Mouse (Mus musculus) CD4-positive helper T cell, adult 2 months (primary cell): Measurements from ENCODE around the gene Kif5c.

Source experiments
- DNase-seq: peaks from one replicate; pipeline ENCODE4 v3.0.0-alpha.2; 2012; ENCODE audit warnings: low read depth, missing footprints, low spot score

Gene Kif5c

DNA sequence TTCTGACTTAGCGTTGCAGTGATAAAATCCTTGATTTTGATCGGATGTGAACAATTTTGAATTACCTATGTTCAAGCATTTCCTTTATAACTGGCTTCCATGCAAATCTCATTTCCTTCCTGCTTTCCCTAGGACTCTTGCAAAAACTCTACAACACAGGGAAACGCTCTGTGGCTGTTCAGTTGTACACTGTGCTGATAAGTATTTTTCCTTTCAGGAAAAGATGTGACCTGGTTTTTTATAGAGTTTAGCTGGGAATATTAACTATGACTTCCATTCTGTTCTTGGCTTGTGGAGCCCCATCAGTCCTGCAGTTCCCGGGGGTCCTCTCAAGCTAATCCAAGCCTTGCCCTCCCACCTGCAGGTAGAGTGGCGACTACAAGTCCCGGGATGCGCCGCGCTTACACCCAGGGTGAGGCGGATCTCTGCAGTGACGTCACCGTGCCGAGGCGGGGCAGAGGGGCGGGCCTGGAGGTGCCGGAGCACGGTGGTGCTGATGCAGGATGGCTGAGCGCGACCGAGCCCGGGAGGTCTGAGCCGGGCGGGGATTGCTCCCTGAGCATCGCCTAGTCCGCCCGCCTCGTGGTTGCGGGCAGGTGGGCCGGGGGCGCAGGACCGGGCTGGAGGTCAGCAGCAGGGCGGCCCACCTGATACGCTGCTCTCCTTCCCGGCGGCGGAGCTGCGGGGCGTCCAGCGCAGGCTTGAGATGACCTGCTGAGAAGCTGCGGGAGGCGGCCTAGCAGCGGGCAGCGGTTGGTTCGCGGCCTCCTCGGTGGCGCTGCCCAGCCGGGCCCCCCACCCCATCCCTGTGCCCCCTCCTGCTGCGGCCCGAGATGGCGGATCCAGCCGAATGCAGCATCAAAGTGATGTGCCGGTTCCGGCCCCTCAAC is at the start of gene Kif5c:
Kif5c (plus strand) TSS at position 470 of the 890 bp plus-strand sequence.
- peak; percentile 87 for DNase-seq

GRCm38 (mm10) chr2:49569862-49570777 is 49.0 kb upstream of the Kif5c start:
- no peak for DNase-seq

DNA sequence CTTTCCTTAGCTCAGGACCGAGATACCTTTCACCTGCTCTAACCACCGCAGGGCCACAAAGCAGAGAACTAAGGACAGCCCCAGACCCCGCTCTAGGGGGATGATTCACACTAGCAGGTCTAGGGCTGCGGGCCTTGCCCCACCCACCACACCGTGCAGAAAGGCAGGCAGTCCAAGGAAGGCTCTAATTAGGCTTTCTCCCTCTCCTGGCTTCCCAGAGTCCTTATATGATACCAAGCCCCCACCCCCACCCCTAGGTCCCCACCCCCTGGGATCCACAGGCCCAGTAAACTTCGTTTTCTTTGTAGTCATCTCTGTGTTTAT is 48.4 kb upstream of the Kif5c start:
- DNase-seq: no peak

GRCm38 (mm10) chr2:49571159-49571920 is 47.8 kb upstream of the Kif5c start:
- no peak for DNase-seq

DNA sequence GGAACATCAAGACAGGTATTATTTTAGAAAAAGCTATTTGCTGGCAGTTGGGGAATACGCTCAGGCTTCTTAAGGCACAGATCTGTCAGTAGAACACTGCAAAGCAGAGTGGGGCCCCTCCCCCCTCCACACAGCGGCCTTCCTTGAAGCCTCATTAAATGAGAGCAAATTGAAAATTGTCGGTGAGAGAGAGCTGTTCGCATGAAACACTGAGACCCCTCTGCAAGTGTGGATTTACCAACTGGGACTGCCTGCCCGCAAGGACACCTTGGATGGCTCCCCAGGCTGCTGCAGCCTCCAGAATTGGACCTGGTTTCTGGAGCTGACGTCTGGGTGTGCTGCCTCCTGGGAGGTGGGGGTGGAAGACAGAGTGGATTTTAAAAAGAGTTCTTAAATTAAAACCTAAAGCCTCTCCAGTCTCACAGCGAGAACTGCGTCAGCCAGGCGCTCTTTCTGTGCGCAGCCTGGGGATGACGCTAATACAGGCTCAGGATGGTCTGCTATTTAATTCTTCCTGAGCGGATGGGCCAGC is 46.9 kb upstream of the Kif5c start:
- no peak for DNase-seq

DNA sequence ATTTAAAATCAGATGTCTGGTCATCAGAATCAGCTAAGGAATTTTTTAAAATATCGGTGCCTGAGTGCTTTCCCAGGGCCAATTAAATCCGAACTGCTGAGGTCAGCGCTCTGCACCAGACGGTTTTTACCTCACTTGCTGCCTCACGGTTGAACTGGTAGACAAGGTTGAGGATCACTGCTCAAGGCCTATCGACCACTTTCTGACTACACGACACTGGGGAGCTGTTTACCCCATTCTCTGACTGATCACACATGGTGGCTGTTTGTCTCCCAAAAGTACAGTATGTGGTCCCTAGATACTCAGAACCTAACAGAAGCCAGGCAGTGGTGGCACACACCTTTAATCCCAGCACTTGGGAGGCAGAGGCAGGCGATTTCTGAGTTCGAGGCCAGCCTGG is 46.4 kb upstream of the Kif5c start:
- no peak for DNase-seq

DNA sequence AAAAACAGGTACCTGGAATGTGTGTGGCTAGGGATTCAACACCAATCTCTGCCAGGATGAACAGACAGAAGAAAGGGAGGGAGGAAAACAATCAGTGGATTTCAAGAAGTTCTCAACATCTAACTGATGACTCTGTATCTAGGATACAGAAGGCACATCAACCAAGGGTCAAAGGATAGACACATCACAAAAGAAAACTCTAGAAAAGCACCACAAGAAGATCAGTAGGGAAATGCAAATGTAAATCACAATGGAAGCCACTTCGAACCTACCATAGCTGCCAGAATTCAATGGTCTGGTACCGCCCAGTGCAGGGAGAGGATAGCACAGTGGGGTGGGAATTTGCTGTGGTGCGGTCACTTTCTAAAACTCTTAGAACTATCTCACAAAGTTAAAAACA is 45.8 kb upstream of the Kif5c start:
- no peak for DNase-seq

DNA sequence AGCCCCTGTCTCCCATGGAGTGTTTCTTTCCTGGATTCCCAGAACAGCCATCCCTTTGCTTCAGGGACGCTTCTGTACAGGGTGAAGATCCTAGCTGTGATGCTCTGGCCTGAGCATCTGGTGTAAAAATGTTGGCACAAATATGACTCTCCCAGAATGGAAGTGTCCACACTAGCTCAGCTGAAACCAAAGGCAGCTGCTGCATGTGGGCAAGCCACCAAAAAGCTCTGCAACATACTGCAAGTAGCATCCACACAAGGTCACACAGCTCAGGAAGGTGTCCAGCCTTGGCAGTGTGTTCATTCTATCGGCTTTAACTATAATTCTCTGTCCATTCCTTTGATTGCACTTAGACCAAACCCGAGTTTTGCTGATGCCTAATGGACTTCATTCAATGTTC is 38.5 kb upstream of the Kif5c start:
- DNase-seq: no peak

DNA sequence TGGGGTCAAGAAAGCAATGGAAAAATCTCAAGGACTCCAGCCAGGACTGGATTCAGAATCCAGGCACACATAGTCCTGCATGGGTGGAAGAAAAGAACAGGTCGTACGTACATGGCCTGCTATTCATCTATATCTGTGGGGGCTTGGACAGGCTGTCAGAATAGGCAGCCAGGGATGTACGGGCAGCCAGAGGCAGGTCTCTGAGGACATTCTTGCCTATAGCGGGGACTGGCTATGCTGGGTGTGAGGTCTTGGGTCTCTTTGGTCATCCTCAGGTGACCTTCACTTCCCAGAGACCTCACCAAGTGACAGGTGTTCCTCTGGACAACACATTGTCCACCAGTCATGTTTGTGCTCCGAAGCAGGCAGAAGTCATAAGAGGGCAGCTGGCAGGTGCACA is 36.6 kb upstream of the Kif5c start:
- DNase-seq: no peak

- DNase-seq: no peak
Measured at GRCm38 (mm10) chr2:49583311-49583710, 35.8 kb upstream of the Kif5c start.

DNA sequence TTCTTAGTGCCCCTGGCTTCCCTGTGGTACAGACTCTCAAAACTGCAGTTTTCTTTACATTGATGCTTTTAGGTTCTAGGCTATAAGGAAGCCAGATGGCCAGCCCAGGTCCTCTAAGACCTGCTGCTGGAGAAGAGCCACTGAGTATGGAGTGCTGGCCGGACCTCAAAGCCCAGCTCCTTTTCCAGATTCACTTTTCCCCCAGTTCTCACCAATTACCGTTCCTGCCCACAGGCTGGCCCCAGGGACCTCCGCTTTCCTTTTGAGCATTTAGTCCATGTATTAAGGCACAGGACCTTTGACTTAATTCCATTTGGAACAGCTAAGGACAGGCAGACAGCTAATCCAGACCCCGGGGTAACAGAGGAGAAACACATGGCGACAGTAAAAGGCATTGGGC is 28.6 kb upstream of the Kif5c start:
- DNase-seq: no peak

DNA sequence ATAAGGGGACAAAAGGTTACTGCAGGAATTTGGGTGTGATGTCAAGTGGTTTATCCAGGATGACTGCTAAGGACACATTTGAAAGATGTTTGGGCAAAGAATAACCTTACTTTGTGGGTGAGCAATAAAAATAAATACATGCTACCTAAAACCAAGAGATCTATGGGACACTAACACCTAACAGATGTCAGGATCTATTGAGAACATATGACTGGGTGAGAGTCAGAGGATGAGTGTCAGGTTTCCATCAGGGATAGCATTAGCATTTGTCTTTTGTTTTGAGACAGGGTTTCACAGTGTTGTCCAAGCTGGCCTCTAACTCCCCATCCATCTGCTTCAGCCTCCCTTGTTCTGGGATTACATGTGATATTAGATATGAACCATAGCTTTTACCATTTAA is 26.2 kb upstream of the Kif5c start:
- no peak for DNase-seq

- DNase-seq: no peak
Measured at GRCm38 (mm10) chr2:49594886-49595285, 24.2 kb upstream of the Kif5c start.

GRCm38 (mm10) chr2:49596318-49596717 is 22.8 kb upstream of the Kif5c start:
- no peak for DNase-seq

DNA sequence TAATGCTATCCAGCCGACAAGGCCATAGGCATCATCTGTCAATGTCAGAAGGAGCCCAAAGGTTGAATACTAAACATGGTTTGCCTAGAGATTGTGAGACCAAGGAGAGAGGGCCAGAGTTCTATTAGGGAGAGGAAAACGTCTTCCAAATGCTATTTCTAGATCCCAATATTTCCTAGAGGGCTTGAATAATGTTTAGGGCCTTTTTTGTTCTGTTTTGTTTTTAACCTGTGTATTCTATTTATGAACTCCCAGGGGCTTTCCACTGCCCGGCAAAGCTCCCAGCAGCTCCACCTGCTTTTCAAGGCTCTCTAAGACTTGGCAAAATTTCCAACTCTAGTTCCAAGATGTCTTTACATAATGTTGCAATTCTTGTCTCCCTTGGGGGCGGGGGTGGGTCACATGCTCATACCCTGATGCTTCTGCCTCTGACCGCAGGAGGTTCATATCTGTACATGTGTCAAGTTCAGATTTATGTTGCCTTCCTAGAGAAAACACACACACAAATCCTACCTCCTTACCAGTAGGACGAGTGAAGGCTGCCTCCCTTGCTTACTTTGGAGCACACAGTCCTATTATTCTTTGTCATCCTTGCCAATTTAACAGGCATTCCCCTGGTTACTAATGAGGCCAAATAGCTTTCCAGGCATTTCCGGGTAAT is 18.9 kb upstream of the Kif5c start:
- no peak for DNase-seq

GRCm38 (mm10) chr2:49602791-49603349 is 16.2 kb upstream of the Kif5c start:
- no peak for DNase-seq

GRCm38 (mm10) chr2:49609611-49610010 is 9.5 kb upstream of the Kif5c start:
- DNase-seq: no peak

GRCm38 (mm10) chr2:49616765-49617164 is 2.3 kb upstream of the Kif5c start:
- peak; percentile 16 for DNase-seq

- DNase-seq: no peak
Measured at GRCm38 (mm10) chr2:49619719-49620522, 823 bp downstream of the Kif5c start.

DNA sequence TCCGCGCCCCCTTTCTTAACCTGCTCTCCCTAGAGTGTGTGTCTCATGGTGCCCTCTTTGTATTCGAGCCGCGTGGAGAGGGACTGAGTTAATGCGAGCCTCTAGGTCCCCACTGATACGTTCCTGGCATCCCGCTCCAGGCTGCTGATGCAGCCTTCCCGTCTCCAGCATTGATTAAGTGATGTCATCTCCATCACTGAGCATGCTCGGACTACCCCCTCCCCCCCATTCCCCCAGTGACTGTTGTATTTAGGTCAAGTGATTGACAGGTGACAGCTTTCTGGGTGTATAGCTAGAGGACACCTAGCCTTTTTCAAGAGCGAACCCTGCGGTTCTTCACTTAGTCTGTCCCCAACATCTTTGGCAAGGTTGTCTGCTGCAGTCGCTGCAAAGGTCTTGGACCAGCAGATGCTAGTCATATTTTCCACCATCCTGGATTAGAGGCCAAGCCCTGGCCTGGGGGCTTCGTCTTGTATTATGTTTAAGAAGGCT is 1.6 kb downstream of the Kif5c start:
- DNase-seq: no peak
